Mouse (Mus musculus): Measurements from ENCODE around the gene Hrh2. TPM values are rescaled to one million over a fixed set of nuclear protein-coding genes. Genes with fewer than 3 reads are reported as not detected.
A peak's percentile ranks its signal among the peaks of the same experiment; 100 is the strongest.

Gene Hrh2
- polyA plus RNA-seq, 1 experiment from 2014 or later = not detected

- no peak overlapping the region for H3K9ac ChIP-seq (ENCODE audit: low read depth, low read length)
- no peak for DNase-seq (ENCODE audit: low spot score)
- H3K4me1 ChIP-seq (replicated peaks; ENCODE audit: control insufficient read depth, insufficient read depth, low read length) = no peaks in the 10 kb centered on the region; the same call in 1 of the 2 replicates
- H3K27ac ChIP-seq (ENCODE audit: low read depth, low read length) = no peak overlapping the region
- no peaks in the 10 kb centered on the region for H3K9me3 ChIP-seq (ENCODE audit: control insufficient read depth, low read length)
- no peaks in the 10 kb centered on the region for H3K27me3 ChIP-seq (ENCODE audit: control insufficient read depth, insufficient read depth, low read length)
- ATAC-seq (ENCODE audit: low FRiP score) = no peak
- 87% methylated on average over 8 of the region's 8 CpGs for WGBS
- H3K4me2 ChIP-seq (replicated peaks; ENCODE audit: low read depth, low read length) = no peak overlapping the region
- H3K4me3 ChIP-seq (ENCODE audit: low read depth, low read length) = no peak overlapping the region
- H3K36me3 ChIP-seq (ENCODE audit: control insufficient read depth, insufficient read depth, low read length) = no peaks in the 10 kb centered on the region
These were observed 77.7 kb downstream of the Hrh2 start for GRCm38 (mm10) chr13:54269628-54270027.

DNA sequence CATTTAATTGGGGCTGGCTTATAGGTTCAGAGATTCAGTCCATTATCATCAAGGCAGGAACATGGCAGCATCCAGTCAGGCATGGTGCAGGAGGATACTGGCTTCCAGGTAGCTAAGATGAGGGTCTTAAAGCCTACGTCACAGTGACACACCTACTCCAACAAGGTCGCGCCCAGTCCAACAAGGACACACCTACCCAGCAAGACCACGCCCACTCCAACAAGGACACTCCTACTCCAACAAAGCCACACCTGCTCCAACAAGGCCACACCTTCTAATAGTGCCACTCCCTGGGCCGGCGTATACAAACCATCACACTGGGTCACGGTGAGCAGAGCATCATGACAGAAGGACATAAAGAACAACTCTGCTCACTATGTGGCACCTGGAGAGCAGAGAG lies 80.1 kb downstream of the Hrh2 start:
- Histone ChIP-seq H3K27ac (ENCODE audit: low read depth, low read length) (no peak overlapping the region), H3K27me3 (ENCODE audit: control insufficient read depth, insufficient read depth, low read length) (no peaks in the 10 kb centered on the region), H3K9ac (ENCODE audit: low read depth, low read length) (no peak overlapping the region), H3K4me2 (replicated peaks; ENCODE audit: low read depth, low read length) (no peak overlapping the region), H3K36me3 (ENCODE audit: control insufficient read depth, insufficient read depth, low read length) (no peaks in the 10 kb centered on the region), H3K9me3 (ENCODE audit: control insufficient read depth, low read length) (no peaks in the 10 kb centered on the region), H3K4me1 (replicated peaks; ENCODE audit: control insufficient read depth, insufficient read depth, low read length) (no peaks in the 10 kb centered on the region), H3K4me3 (ENCODE audit: low read depth, low read length) (no peak overlapping the region)
- DNase-seq (ENCODE audit: low spot score) (no peak), ATAC-seq (ENCODE audit: low FRiP score) (no peak)
- 87% methylated on average over 7 of the region's 7 CpGs for WGBS

DNA sequence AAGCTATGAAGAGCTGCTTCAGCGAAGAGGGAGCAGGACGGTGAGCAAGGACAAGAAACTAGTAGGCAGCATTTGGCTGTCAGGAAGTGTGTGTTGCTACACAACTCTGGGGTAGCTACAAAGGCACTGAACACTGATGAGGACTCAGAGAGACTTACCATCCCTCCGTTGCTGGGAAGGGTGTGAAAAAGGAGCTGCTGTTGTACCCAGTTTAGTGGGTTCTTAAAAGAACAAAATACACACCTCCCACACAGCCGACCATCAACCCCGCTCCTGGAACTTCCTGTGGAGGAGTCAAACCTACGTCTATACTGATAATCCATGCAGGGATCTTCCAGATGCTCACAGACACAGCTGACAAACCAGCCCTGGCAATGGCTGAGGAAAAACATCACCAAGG lies 85.5 kb downstream of the Hrh2 start:
- H3K4me1 ChIP-seq (replicated peaks; ENCODE audit: control insufficient read depth, insufficient read depth, low read length) = peaks cover 2% of the 10 kb centered on the region; the same call in 1 of the 2 replicates
- H3K9me3 ChIP-seq (ENCODE audit: control insufficient read depth, low read length) = no peaks in the 10 kb centered on the region
- H3K36me3 ChIP-seq (ENCODE audit: control insufficient read depth, insufficient read depth, low read length) = no peaks in the 10 kb centered on the region
- no peak overlapping the region for H3K4me2 ChIP-seq (replicated peaks; ENCODE audit: low read depth, low read length)
- DNase-seq (ENCODE audit: low spot score) = no peak
- no peak overlapping the region for H3K9ac ChIP-seq (ENCODE audit: low read depth, low read length)
- ATAC-seq (ENCODE audit: low FRiP score) = no peak
- no peaks in the 10 kb centered on the region for H3K27me3 ChIP-seq (ENCODE audit: control insufficient read depth, insufficient read depth, low read length)
- no peak overlapping the region for H3K27ac ChIP-seq (ENCODE audit: low read depth, low read length)
- H3K4me3 ChIP-seq (ENCODE audit: low read depth, low read length) = no peak overlapping the region
- WGBS = 90% methylated on average over 6 of the region's 6 CpGs

GRCm38 (mm10) chr13:54280366-54280765 lies 88.4 kb downstream of the Hrh2 start:
- H3K27ac ChIP-seq (ENCODE audit: low read depth, low read length) = no peak overlapping the region
- H3K4me2 ChIP-seq (replicated peaks; ENCODE audit: low read depth, low read length) = no peak overlapping the region
- H3K4me1 ChIP-seq (replicated peaks; ENCODE audit: control insufficient read depth, insufficient read depth, low read length) = peaks cover 5% of the 10 kb centered on the region; the same call in 1 of the 2 replicates
- no peaks in the 10 kb centered on the region for H3K9me3 ChIP-seq (ENCODE audit: control insufficient read depth, low read length)
- no peak overlapping the region for H3K4me3 ChIP-seq (ENCODE audit: low read depth, low read length)
- WGBS = 90% methylated on average over 7 of the region's 7 CpGs
- ATAC-seq (ENCODE audit: low FRiP score) (no peak), DNase-seq (ENCODE audit: low spot score) (no peak)
- H3K27me3 ChIP-seq (ENCODE audit: control insufficient read depth, insufficient read depth, low read length) = no peaks in the 10 kb centered on the region
- H3K9ac ChIP-seq (ENCODE audit: low read depth, low read length) = no peak overlapping the region
- H3K36me3 ChIP-seq (ENCODE audit: control insufficient read depth, insufficient read depth, low read length) = no peaks in the 10 kb centered on the region

DNA sequence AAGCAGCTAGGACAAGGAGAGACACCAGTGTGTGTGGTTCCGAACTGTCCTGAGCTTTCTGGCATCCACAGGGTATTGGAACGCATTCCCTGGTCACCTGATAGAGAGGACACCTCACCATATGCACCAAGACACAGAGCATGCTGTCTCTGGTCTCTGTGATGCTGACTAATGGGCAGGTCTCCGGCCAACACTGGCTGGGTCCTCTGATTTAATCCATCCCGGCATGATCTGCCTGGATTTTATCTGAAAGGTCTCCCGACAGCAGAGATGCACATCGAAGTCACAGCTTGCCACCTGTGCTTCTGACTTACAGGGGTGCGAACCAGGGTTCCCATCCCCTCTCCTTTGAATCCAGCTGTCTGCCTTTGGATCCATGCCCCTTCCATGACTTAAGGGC lies 89.2 kb downstream of the Hrh2 start:
- Histone ChIP-seq H3K9ac (ENCODE audit: low read depth, low read length) (no peak overlapping the region), H3K27me3 (ENCODE audit: control insufficient read depth, insufficient read depth, low read length) (no peaks in the 10 kb centered on the region), H3K9me3 (ENCODE audit: control insufficient read depth, low read length) (no peaks in the 10 kb centered on the region), H3K27ac (ENCODE audit: low read depth, low read length) (no peak overlapping the region), H3K4me2 (replicated peaks; ENCODE audit: low read depth, low read length) (no peak overlapping the region), H3K4me3 (ENCODE audit: low read depth, low read length) (no peak overlapping the region), H3K36me3 (ENCODE audit: control insufficient read depth, insufficient read depth, low read length) (no peaks in the 10 kb centered on the region), H3K4me1 (replicated peaks; ENCODE audit: control insufficient read depth, insufficient read depth, low read length) (peaks cover 5% of the 10 kb centered on the region; the same call in 1 of the 2 replicates)
- ATAC-seq (ENCODE audit: low FRiP score) (no peak), DNase-seq (ENCODE audit: low spot score) (no peak)
- WGBS = 72% methylated on average over 7 of the region's 7 CpGs

GRCm38 (mm10) chr13:54281623-54282022 lies 89.7 kb downstream of the Hrh2 start:
- H3K9me3 ChIP-seq (ENCODE audit: control insufficient read depth, low read length) = no peaks in the 10 kb centered on the region
- H3K27ac ChIP-seq (ENCODE audit: low read depth, low read length) = no peak overlapping the region
- DNase-seq (ENCODE audit: low spot score) (no peak), ATAC-seq (ENCODE audit: low FRiP score) (no peak)
- H3K4me3 ChIP-seq (ENCODE audit: low read depth, low read length) = no peak overlapping the region
- H3K9ac ChIP-seq (ENCODE audit: low read depth, low read length) = no peak overlapping the region
- WGBS = 32% methylated on average over 8 of the region's 8 CpGs
- no peak overlapping the region for H3K4me2 ChIP-seq (replicated peaks; ENCODE audit: low read depth, low read length)
- peaks cover 5% of the 10 kb centered on the region; the same call in 1 of the 2 replicates for H3K4me1 ChIP-seq (replicated peaks; ENCODE audit: control insufficient read depth, insufficient read depth, low read length)
- no peaks in the 10 kb centered on the region for H3K36me3 ChIP-seq (ENCODE audit: control insufficient read depth, insufficient read depth, low read length)
- H3K27me3 ChIP-seq (ENCODE audit: control insufficient read depth, insufficient read depth, low read length) = no peaks in the 10 kb centered on the region; the same call in 1 of the 2 replicates

DNA sequence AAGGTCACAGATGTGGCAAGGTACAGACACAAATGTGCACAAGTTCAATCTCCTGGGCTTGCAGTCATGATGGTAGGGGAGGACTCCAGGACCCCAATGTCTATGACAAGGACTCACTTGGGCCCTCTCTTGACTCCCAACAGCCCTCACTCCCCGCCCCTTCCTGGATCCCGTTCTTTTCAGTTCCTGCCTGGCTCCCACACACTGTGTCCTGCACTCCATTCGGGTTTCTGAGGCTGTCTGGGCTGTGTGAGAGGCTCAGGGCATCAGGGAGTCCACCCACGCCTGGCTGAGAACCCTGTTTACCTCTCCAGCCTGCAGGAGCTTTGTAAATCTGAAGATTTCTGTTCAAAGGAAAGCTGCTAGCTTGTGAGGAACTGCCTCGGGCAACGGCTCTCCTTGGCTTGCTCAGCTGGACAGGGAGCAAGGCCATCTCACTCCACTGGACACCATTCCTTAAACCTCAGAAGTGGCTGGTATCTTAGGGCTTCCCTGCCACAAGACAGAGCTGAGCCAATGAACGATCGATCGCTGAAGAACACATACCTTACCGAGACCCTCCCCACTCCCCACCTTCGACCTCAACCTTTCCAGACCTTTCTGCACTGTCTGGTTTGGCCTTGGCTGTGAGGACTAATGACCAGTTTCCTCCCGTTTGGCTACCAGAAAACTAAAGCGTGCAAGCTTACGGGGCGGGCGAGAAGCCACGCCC lies 90.4 kb downstream of the Hrh2 start:
- Histone ChIP-seq H3K4me2 (replicated peaks; ENCODE audit: low read depth, low read length) (peak overlapping the region; percentile 32), H3K9ac (ENCODE audit: low read depth, low read length) (peak overlapping the region; percentile 1; the same call in 1 of the 2 replicates), H3K9me3 (ENCODE audit: control insufficient read depth, low read length) (no peaks in the 10 kb centered on the region), H3K27me3 (ENCODE audit: control insufficient read depth, insufficient read depth, low read length) (no peaks in the 10 kb centered on the region; the same call in 1 of the 2 replicates), H3K4me1 (replicated peaks; ENCODE audit: control insufficient read depth, insufficient read depth, low read length) (peaks cover 5% of the 10 kb centered on the region; the same call in 1 of the 2 replicates), H3K36me3 (ENCODE audit: control insufficient read depth, insufficient read depth, low read length) (no peaks in the 10 kb centered on the region), H3K27ac (ENCODE audit: low read depth, low read length) (0 out of 2 replicates have a peak overlapping the region, but pooled peaks have one; percentile 12), H3K4me3 (ENCODE audit: low read depth, low read length) (no peak overlapping the region)
- DNase-seq (ENCODE audit: low spot score) (no peak), ATAC-seq (ENCODE audit: low FRiP score) (peak; percentile 45)
- 17% methylated on average over 17 of the region's 17 CpGs for WGBS

DNA sequence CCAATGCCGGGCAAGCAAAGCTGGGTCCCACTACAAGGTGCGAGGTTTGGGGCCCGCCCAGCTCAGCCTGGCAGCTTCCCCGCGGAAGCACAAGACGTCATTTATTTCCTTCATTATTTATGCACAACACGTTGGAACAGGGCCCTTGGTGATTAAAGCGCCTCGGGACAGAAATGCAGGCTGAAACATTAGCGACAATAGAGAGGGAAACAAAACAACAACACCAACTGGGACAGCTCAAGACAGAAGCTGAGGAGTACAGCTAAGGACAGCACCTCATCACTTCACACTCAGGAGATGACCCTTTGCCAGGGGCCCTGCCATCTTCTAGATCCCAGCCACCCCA lies 90.9 kb downstream of the Hrh2 start:
- Histone ChIP-seq H3K4me2 (replicated peaks; ENCODE audit: low read depth, low read length) (peak overlapping the region; percentile 32), H3K36me3 (ENCODE audit: control insufficient read depth, insufficient read depth, low read length) (no peaks in the 10 kb centered on the region), H3K9me3 (ENCODE audit: control insufficient read depth, low read length) (no peaks in the 10 kb centered on the region), H3K4me3 (ENCODE audit: low read depth, low read length) (no peak overlapping the region), H3K27me3 (ENCODE audit: control insufficient read depth, insufficient read depth, low read length) (no peaks in the 10 kb centered on the region; the same call in 1 of the 2 replicates), H3K9ac (ENCODE audit: low read depth, low read length) (0 out of 2 replicates have a peak overlapping the region, but pooled peaks have one; percentile 1), H3K4me1 (replicated peaks; ENCODE audit: control insufficient read depth, insufficient read depth, low read length) (peaks cover 5% of the 10 kb centered on the region; the same call in 1 of the 2 replicates), H3K27ac (ENCODE audit: low read depth, low read length) (no peak overlapping the region)
- peak; percentile 80 for ATAC-seq (ENCODE audit: low FRiP score)
- 6% methylated on average over 10 of the region's 10 CpGs for whole genome bisulfite sequencing
- DNase-seq (ENCODE audit: low spot score) = peak; percentile 47
